Mouse (Mus musculus): Measurements from ENCODE around the gene Gm12845. TPM values are rescaled to one million over a fixed set of nuclear protein-coding genes. Genes with fewer than 3 reads are reported as not detected.
"Not testable (repeated sequence)": the region's sequence is repeated elsewhere in the genome, so short reads cannot be mapped to it uniquely, and the experiment has no call there.

Gene Gm12845
- total RNA-seq (2021) = not detected
- long read RNA-seq, experiment 1 = 0 reads
- long read RNA-seq, experiment 2 = 0 reads

DNA sequence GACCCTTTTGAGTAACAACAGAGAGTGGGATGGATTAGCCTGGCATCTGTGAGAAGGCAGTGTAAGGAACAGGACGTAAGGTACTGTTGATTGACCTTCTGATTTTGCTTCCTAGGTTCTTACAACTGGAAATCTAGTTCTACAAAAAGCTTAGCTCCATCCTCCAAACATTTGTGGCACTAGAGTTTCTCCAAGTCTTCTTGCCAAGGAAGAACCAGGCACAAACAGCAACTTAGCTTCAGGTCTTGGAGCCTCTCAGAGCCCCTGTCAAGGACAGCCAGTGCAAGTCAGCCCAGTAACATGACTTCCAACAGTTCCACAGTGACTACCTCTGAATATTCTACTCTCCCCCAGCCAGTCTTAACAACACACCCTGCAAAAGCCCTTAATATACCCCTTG, at the start of gene Gm12845:
TSS of gene Gm12845 (plus strand) at position 301 of the 400 bp plus-strand sequence.
- intact Hi-C loops (cut with DNase I) = no loop called here
- DNase-seq = no peak

DNA sequence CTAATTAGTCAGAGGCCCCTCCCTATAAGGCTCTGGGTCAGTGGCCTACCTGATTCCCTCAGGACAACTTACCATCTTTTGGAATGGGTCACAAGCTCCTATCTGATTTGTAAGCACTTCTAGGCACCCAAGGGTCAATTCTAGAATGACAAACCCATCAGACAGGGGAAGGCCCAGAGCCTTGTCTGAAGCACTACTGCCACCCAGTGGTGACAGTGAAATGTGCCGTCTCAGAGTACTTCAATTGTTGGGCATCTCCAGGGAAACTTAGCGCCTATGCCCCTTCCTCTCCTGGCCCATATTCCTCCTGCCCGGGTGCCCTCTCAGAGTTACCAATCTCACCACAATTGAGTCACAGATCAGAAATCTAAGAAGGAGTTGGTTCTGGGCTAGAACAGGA, 47.3 kb upstream of the Gm12845 start:
- intact Hi-C loops (cut with DNase I) = loop anchor here (1.0 to 10.0 kb wide), 3 partner anchors 272 to 406 kb away; no protein-coding TSS in a partner anchor
- peak; percentile 79 to 87 for DNase-seq

DNA sequence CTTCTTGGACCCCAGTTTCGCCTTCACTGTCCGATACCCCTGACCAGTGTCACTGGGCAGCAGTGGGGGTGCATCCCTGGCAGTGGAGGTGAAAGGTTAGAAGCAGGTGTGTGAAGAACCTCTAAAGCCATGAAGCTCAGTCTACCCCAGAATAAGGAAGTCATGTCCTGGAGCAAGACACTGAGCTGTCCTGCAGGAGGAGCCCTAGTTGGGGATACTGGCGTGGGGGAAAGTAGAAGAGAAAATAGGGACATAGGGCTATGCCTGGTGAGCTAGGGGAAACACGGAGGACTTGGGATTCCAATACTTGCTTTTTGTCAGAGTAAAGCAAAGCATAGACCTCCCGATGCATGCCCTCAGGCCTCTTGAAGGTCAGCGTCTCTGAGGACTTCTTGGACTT, 43.2 kb upstream of the Gm12845 start:
- intact Hi-C loops (cut with DNase I) = no loop called here
- DNase-seq = no peak

DNA sequence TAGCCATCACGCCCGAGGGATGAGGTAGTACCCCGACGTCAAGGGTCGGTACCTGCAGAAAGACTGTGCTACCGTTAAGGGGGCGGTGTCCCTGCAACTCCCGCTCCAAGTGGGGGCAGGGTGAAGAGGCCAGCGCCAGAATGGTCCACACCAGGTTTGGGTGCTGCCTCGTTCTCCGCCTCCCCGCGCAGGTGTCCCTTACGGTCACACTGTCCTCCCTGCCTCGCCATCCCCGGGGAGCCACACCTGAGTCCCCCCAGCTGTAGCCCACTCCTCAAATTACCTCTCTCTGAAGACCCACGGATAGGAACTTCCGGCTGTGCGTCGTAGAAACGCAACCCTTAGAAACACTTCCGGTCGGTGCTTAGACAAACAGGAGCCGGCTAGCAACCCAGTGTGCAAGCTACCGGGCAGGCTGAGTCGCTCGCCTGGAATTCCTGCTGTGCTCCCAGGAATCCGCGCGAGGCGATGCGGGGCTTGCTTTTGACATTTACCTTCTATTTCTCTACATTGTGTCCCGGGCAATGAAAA, 42.2 kb upstream of the Gm12845 start, which contains the start of gene Dmap1:
TSS of gene Dmap1 (minus strand) at position 343 of the 531 bp plus-strand sequence.
- intact Hi-C loops (cut with DNase I) = no loop called here
- peak; percentile 82 to 87 for DNase-seq

DNA sequence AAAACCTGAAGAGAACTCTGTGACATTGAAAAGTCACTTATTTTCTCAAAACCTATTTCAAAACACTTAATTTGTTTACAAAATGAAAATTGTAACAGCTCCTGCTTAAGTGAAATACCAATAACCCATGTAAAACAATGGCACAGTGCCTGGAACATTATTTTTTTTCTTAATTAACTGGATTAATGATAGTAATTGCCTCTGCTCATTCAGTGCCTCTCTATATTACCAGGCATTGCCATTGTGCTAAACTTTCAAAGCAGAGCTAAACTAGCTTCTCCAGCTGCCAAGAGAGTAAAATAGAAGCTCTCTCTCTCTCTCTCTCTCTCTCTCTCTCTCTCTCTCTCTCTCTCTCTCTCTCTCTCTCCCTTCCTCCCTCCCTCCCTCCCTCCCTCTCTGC, 41.7 kb upstream of the Gm12845 start:
- intact Hi-C loops (cut with DNase I) = no loop called here
- no peak for DNase-seq

DNA sequence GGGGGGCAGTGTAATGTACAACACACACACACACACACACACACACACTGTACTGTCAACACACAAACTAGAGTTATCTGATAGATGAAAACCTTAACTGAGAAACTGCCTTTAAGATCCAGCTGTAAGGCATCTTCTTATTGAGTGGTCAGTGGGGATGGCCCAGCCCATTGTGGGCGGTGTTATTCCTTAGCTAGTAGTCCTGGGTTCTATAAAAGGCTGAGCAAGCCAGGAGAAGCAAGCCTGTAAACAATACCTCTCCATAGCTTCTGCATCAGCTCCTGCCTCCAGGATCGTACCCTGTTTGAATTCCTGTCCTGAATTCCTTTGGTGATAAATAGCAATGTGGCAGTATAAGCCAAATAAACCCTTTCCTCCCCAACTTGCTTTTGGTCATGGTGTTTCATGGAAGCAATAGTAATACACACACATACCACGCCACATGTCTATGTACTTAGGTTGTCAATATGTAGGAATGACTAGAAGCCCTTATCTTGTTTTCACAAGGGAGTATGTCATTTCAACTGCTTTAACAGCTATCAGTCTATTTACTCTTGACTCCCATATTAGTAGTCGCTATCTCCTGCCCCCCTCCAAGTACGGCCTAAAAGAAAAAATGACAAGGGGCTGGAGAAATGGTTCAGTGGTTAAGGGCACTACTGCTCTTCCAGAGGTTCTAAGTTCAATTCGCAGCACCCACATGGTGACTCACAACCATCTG, 41.0 kb upstream of the Gm12845 start:
- intact Hi-C loops (cut with DNase I) = no loop called here

DNA sequence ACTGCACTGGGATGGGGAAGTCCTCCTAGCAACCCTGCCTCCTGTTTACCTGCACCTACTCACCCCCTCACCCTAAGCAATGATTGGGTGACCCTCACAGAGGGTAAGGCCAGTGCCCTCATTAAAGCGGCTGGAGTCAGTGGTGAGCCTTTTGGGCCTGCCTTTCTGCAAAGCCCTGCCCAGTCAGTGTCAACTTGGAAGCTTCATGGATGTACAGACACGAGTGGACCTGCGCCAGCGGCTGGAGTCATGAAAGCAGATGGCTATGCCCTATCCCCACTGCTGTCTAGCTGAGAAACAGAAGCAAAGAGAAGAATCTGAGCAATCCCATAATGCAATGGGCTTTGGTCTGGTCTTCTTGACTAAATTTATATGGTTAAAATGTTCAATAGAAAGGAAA, 37.9 kb upstream of the Gm12845 start:
- intact Hi-C loops (cut with DNase I) = no loop called here
- no peak for DNase-seq

More for the DNA sequence above, 41.0 kb upstream of the Gm12845 start:
- DNase-seq = no peak

DNA sequence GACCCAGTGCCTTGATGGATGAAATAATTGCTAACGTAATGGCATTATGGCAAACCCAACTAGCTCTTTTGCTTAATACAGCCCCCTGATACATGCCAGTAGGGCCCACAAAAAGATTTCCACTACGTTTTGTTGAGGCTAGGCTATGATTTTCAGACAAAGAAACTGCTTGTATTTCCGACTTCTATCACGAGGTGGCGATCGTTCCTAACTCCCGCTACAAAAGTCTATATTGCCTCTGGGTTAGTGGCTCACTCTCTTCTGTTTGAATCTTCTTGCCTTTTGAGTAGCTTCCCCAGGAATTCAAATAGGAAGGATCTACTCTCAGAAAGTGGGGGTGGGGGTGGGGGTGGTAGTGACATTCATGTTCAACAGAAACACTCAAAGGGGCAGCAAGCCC, 18.9 kb upstream of the Gm12845 start:
- peak; percentile 32 to 72 for DNase-seq
- intact Hi-C loops (cut with DNase I) = loop anchor here (1.0 to 10.0 kb wide), 3 partner anchors 66 to 379 kb away; no protein-coding TSS in a partner anchor

DNA sequence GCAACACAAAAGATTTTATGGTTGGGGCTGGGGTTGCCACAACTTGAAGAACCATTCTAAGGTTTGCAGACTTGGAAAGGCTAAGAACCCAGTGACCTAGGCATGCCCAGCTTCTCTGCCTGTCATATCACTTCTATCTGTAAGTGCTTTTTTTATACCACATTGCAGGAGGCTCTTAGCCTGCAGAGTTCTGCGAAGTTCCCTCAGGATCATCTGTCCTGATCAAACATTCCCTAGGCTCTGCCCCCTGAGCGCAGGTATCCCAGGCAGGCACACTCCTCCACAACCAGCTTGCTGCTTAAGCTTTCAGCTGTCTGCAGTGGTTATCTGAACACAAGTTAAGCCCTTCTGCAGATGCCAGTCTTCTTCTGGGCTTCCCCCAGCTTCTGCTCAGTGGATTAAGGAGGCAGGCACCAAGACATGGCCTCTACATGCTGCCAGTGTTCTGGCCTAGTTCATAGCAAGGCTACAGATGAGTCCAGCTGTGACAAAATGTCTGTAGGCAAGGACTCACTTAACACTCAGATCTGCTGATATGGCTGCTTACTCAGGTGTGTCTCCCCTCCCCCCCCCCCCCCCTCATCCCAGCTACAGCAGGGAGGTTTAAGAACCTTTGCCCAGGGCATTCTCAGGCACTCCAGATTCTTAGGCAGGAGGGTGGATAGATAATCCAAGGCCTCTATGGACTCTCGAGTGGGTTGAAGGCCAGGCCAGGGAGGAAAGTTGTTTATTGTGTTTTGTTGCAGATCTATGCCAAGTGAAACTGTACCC, 15.2 kb upstream of the Gm12845 start:
- DNase-seq = no peak
- intact Hi-C loops (cut with DNase I) = loop anchor here (10.0 kb wide), 2 partner anchors 156 to 376 kb away; no protein-coding TSS in a partner anchor

DNA sequence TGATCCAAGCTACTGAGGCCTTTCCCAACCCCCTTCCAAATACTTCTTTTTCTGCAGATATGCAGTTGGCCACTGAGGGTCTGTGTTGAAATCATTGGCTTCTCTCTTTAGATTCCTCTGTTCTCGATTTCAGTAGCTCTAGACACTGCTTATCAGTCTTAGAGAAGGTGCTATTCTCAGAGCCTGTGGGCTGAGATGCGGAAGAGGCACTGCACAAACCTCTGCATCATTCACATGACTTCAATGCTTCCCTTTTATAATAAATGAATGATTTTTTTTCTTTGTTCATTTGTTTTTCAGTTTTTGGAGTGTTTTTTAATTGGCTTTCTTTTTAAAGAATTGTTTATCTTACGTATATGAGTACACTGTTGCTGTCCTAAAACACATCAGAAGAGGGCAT, 11.9 kb upstream of the Gm12845 start:
- no peak for DNase-seq
- intact Hi-C loops (cut with DNase I) = no loop called here

DNA sequence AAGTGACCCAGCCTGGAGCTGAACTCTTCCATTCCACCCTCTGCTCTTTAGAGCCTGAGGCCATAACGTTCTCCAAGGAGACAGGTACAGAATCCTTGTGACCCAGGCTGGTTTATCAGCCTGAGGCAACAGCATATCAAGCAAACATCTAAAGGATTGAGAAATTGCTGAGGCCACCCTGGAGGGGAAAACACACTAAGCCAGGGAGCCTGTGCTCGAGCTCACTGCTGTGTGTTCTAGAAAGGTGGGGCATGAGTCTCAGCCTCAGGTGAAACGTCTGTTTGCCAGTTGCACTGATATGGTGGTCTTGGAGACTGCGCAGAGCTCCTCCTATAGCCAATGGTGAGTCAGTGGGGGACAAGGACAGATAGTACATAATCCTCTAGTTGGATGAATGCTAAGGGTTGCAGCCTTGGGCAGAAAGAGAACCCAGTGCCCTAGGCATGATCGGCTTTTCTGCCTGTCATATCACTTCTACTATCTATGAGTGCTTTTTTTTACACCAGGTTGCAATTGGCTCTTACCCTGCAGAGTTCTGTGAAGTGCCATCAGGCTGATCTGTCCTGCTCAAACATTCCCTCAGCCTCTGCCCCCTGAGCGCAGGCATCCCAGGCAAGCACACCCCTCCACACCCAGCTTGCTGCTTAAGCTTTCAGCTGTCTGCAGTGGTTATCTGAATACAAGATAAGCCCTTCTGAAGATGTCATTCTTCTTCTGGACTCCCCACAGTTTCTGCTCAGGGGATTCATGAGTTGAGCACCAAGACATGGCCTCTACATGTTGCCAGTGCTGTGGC, 10.7 kb upstream of the Gm12845 start:
- no peak for DNase-seq
- intact Hi-C loops (cut with DNase I) = no loop called here

DNA sequence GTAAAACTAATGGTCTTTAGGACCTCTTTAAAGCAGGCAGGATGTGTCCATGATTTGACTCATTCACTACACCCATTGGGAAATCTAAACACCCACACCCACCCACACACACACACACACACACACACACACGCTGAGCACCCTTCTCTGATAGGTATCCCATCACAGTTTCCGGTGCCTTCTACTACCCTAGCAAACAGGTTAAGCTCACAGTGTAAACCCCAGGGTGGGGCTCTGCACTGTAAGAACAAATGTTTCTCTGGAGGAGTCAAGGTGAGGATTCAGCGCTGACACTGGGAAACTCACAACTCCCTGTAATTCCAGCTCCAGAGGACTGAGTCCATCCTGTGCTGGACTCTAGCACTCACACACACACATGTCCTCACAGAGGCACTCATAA, 7.7 kb downstream of the Gm12845 start:
- DNase-seq = no peak

DNA sequence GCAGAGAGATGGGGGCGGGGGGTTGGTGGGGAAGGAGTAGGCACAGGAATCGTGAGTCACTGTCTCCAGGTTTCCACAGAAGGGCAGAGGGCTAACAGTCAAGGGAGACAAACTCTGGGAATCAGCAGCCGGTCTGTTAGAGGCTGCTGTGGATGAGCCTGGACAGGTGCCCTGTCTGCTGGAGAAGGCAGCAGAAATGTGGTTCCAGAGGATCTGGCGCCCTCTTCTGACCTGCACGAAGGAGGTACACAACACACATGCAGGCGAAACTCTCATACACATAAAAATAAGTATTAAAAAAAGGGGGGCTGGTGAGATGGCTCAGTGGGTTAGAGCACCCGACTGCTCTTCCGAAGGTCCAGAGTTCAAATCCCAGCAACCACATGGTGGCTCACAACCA, 13.3 kb downstream of the Gm12845 start:
- peak; percentile 5 to 6 for DNase-seq
- intact Hi-C loops (cut with DNase I) = no loop called here

More for the DNA sequence above, 7.7 kb downstream of the Gm12845 start:
- intact Hi-C loops (cut with DNase I) = no loop called here

DNA sequence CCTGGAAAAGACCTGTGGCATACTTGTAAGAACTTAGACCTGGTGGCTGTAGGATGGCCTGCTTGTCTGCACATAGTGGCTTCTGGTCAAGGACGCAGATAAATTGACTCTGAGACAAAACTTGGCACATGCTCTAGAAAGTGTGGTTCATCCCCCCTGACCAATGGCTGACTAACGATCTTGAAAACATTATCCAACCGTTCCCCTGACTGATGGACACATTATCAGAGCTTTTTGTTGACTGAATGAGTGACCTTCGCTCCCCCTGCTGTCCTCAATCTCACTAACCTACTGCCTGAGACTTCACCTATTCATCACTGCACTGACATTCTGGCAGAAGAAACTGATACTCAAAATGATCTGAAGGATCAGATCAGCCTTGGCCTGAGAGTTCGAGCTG, 28.3 kb downstream of the Gm12845 start:
- DNase-seq; intact Hi-C loops (cut with DNase I): not testable (repeated sequence)

DNA sequence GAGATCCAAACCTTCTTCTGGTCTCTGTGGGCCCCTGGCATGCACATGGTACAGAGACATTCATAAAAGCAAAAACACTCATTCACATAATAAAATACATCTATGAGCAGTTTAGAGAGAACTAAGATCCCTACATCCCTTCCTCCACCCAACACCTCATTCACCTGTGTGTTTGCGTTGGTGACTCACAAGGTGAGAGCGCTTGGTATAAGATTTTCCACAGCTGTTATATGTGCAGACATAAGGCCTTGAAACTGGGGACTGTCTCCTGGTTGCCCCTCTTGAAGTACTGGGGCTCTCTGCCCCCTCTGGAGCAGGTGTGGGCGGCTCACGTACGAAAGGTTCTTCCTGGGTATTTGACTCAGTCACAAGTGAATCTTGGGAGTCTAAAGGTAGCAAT, 35.9 kb downstream of the Gm12845 start:
- intact Hi-C loops (cut with DNase I) = loop anchor here (2.0 kb wide), 1 partner anchor 43 kb away; no protein-coding TSS in a partner anchor
- DNase-seq = no peak

DNA sequence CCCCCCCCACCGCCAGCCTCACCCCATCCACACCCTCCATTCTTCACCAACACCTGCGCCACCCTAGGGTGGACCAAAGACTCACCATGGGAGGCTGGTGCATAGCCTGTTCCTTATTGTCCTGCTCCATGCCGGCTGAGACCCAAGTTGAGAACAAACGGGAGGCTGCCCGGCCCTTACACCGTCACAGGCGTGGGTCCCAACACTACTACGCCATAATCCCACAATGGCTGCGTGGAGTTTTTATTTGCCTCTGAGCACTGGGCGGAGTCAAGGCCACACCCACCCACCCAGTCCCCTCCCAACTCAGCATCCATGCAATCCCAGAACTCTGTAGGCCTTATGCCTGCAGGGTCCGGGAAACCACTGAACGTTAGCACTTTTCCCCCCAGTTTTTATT, 41.2 kb downstream of the Gm12845 start, which contains the start of gene Klf17:
TSS of gene Klf17 (minus strand) at position 233 of the 400 bp plus-strand sequence.
- intact Hi-C loops (cut with DNase I) = no loop called here
- no peak for DNase-seq

DNA sequence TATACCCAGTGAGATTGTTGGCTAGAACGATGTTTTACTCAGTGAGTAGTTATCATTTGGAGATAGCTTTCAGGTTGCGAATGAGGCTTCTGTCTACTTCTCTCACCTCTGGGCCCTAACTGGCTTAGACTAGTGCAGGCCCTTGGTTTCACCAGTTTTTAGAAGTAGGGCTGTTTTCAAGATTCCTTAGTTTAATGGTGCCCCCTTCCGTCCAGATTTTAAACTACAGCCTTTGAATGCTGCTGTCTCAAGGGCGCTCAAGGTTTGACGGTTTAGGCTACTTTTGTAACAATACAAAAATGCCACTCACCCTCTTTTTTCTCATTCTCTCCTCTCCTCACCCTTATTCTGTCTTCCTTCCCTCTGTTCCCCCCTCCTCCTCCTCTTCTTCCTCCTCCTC, 46.7 kb downstream of the Gm12845 start:
- DNase-seq = peak; percentile 62 to 79
- intact Hi-C loops (cut with DNase I) = loop anchor here (1.0 kb wide), 1 partner anchor 66 kb away; no protein-coding TSS in a partner anchor

DNA sequence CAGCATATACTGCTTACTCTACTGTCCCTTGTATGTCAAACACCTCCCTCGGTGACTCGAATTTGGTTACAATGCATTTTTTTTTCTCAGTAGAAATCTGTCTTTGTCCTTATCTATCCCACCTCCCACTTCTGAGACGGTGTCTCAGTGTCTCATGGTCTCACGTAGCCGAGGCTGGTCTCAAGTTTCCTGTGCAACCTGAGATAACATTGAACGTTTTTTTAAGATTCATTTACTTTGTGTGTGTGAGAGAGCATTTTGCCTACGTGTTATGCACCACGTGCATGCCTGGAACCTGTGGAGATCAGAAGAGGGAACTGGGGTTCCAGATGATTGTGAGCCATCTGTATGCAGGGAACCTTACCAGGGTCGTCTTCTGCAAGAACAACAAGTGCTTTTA, 48.7 kb downstream of the Gm12845 start:
- DNase-seq = no peak
- intact Hi-C loops (cut with DNase I) = no loop called here

Data from heart, postnatal 14 days (tissue).